Mouse (Mus musculus) embryonic facial prominence, embryonic 11.5 days (tissue): ENCODE results near the gene Ugt1a10. TPM values are rescaled to one million over a fixed set of nuclear protein-coding genes. Genes with fewer than 3 reads are reported as not detected.
"Not testable (repeated sequence)": the region's sequence is repeated elsewhere in the genome, so short reads cannot be mapped to it uniquely, and the experiment has no call there.

Source experiments
- ATAC-seq: fragments of 200-750 bp; cut with Nextera tagmentation; replicated peaks from 2 replicates; pipeline ENCODE4 v1.8.0; 2017; ENCODE audit warnings: low read depth; ENCODE audit not compliant: insufficient number of reproducible peaks, low FRiP score, low TSS enrichment
- DNase-seq: peaks from one replicate; pipeline ENCODE4 v3.0.0-alpha.2; 2015; ENCODE audit warnings: low spot score
- H3K27ac ChIP-seq: fragments of 300-500 bp; sonication (generic); replicated peaks from 2 replicates; pipeline ENCODE4 v1.5.1; 2014; ENCODE audit warnings: mild to moderate bottlenecking, low read depth, low read length, control low read depth
- H3K27me3 ChIP-seq: fragments of 300-500 bp; sonication (generic); 2 replicates; pipeline ENCODE4 v1.6.1; 2014; ENCODE audit warnings: mild to moderate bottlenecking, low read length, moderate library complexity, mixed read lengths; ENCODE audit not compliant: control insufficient read depth, insufficient read depth
- H3K36me3 ChIP-seq: fragments of 300-500 bp; sonication (generic); replicated peaks from 2 replicates; pipeline ENCODE4 v1.6.1; 2014; ENCODE audit warnings: low read depth, mild to moderate bottlenecking, low read length, moderate library complexity, mixed read lengths; ENCODE audit not compliant: control insufficient read depth, insufficient read depth
- H3K4me1 ChIP-seq: fragments of 300-500 bp; sonication (generic); 2 replicates; pipeline ENCODE4 v1.6.1; 2014; ENCODE audit warnings: low read length, mixed read lengths; ENCODE audit not compliant: control insufficient read depth, insufficient read depth
- H3K4me2 ChIP-seq: fragments of 300-500 bp; sonication (generic); 2 replicates; pipeline ENCODE4 v1.6.1; 2014; ENCODE audit warnings: low read depth, mild to moderate bottlenecking, control low read depth, low read length, moderate library complexity
- H3K4me3 ChIP-seq: fragments of 300-500 bp; sonication (generic); 2 replicates; pipeline ENCODE4 v1.5.1; 2014; ENCODE audit warnings: low read depth, low read length, control low read depth
- H3K9ac ChIP-seq: fragments of 300-500 bp; sonication (generic); replicated peaks from 2 replicates; pipeline ENCODE4 v1.6.1; 2014; ENCODE audit warnings: mild to moderate bottlenecking, control low read depth, low read length
- H3K9me3 ChIP-seq: fragments of 300-500 bp; sonication (generic); replicated peaks from 2 replicates; pipeline ENCODE4 v1.6.1; 2016; ENCODE audit warnings: mild to moderate bottlenecking, low read length, inconsistent platforms, mixed read lengths; ENCODE audit not compliant: control insufficient read depth
- WGBS: fragments of 180-500 bp; shearing (Covaris S2); extraction: QIAGEN DNeasy Blood & Tissue Kit; methylation state at CpG from one replicate; pipeline ENCODE4 v1.1.7; 2014; 5-methylcytosine and 5-hydroxymethylcytosine counted together
- polyA plus RNA-seq: library from polyadenylated mRNA; unstranded; fragments of >200 nt; fragmentation: Nextera tagmentation; extraction: Ambion mirVana; gene quantifications from 2 replicates; pipeline ENCODE4 v1.2.1, GENCODE M21; 2014

Ugt1a10 gene
- polyA plus RNA-seq, 1 experiment from 2014 or later: not detected

DNA sequence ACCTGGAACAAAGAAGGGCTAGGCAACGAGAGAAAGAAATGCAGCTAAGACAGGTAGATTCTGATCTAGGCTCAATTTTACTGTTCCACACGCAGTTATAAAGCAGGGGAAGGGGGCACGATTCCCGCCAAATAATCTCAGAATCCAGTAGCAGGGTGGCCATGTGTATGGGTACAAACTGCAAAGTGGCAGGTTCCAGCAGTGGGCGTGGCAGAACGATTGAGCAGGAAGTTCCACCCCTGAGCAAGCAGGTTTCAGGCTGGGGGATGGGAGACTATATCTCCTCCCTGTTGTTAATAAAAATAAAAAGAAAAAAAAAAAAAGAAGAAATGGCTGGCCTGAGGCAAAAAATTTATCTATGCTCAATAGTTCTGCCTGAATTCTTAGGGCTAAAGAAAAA lies 57.6 kb downstream of the Ugt1a10 start:
- ATAC-seq, DNase-seq, H3K4me2 ChIP-seq, H3K4me3 ChIP-seq, H3K36me3 ChIP-seq, H3K9me3 ChIP-seq, H3K27me3 ChIP-seq, H3K9ac ChIP-seq, H3K4me1 ChIP-seq, H3K27ac ChIP-seq: not testable (repeated sequence)
- WGBS: 89% methylated on average over 6 of the region's 6 CpGs

DNA sequence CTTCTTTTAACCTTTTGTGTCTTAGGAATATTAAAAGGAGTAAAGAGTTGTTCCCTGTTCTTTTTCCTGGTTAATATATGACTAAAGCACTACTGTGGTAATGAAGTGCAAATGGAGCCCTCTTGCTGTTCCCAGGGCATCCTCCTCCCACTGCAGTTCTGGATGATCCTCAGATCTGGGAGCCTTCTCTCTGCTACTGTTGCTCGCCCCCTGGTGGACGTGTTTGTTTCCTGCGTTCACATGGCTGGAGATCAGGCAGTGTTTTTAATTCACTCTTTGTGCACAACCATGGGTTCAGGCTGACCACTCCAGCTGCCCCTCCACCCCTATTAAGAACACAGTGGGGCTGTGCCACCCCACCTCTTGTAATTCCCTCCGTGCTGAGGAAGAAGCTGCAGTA lies 65.4 kb downstream of the Ugt1a10 start:
- H3K27ac ChIP-seq, DNase-seq, H3K9ac ChIP-seq, H3K36me3 ChIP-seq, H3K4me2 ChIP-seq, H3K4me3 ChIP-seq, H3K9me3 ChIP-seq, ATAC-seq, H3K4me1 ChIP-seq, H3K27me3 ChIP-seq: not testable (repeated sequence)
- 18% methylated on average over 4 of the region's 4 CpGs for WGBS

DNA sequence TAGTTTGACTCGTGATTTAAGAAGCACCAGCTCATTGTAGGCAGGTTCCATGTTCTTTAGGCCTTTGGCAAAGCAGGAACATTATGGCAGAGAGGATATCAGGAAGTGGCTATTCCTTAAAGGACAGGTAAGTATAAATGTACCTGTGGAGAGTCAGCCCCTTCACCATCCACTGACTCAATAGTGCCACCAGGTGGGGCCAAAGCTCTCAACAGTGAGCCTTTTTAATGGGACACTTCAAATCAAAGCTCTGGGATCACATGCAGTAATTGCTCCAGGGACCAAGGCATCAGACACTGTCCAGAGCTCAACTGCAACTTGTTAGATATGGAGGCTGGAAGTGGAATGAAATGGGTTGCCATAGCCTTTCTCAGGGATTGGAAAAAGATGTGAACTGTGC lies 66.3 kb downstream of the Ugt1a10 start:
- not testable (repeated sequence) for H3K9ac ChIP-seq, ATAC-seq

DNA sequence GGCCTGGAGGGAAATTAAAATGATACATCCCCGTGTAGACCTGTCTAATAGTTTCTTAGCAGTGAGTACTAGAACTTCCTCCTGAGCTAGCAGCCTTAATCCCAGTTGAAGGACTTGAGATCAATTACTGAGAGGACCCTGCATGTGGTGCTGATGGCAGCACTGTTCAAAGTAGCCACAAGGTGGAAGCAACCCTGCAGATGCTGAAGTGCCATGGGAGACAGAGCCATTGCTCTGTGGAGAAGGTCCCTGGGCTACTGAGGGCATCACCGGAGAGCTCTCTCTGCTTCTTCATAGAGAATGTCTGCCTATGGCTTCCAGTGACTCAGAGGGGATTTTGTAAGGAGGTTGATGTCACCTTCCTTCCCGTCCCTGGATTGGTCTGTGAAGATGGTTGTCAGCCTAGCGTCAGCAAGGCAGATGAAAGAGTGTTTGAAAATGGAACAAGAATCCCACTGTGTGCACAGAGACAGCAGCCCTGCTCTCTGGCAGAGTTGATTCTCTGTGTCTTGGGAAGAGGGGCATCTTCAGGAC lies 70.7 kb downstream of the Ugt1a10 start:
- ATAC-seq, H3K9me3 ChIP-seq, H3K4me2 ChIP-seq, H3K4me3 ChIP-seq, DNase-seq, H3K36me3 ChIP-seq, H3K27me3 ChIP-seq, H3K9ac ChIP-seq, H3K27ac ChIP-seq, H3K4me1 ChIP-seq: not testable (repeated sequence)
- WGBS: 74% methylated on average over 4 of the region's 4 CpGs

More for the DNA sequence above, 66.3 kb downstream of the Ugt1a10 start:
- H3K4me3 ChIP-seq, H3K36me3 ChIP-seq, H3K27me3 ChIP-seq, H3K4me2 ChIP-seq, H3K4me1 ChIP-seq, H3K9me3 ChIP-seq, H3K27ac ChIP-seq: not testable (repeated sequence)
- WGBS: no CpG with 5 or more reads among the region's 1 CpGs
- peak; percentile 18 for DNase-seq

DNA sequence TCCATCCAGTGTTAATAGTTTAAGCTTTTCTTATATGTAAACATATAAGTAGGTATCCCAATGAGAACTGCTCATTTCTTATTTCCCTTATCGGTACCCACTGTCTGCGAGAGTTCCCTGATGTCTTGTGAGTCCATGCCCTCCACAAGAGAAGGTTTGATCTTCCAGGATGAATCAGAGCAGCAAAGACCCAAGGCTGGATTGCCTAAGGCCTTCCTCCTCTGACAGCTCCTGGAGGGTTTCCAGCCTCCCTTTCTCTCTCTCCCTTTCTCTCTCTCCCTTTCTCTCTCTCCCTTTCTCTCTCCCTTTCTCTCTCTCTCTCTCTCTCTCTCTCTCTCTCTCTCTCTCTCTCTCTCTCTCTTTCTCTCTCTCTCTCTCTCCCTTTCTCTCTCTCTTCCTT lies 73.9 kb downstream of the Ugt1a10 start:
- H3K27ac ChIP-seq, H3K36me3 ChIP-seq: not testable (repeated sequence)
- WGBS: 77% methylated on average over 2 of the region's 2 CpGs

DNA sequence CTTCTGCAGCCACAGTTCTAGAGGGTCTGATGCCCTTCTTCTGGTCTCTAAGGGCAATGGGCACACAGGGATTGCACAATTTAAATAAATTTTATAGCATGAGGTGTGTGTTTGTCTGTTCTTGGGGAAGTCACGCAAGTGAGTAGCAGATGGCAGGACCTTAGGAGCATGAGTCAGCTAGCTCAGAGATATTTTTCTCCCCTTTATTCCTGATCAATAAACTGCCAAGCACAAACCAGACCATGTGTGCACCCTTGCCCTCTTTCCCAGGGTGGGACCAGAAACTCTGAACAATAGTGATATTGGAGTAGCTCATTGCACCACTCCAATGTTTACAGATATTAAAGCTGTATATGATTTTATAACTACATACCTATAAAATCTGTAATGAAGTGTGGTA lies 75.0 kb downstream of the Ugt1a10 start:
- 88% methylated on average over 1 of the region's 1 CpGs for WGBS
- not testable (repeated sequence) for H3K4me3 ChIP-seq, H3K27ac ChIP-seq, H3K4me2 ChIP-seq, DNase-seq, ATAC-seq, H3K9me3 ChIP-seq, H3K27me3 ChIP-seq, H3K9ac ChIP-seq, H3K4me1 ChIP-seq, H3K36me3 ChIP-seq

More for the DNA sequence above, 73.9 kb downstream of the Ugt1a10 start:
- H3K4me1 ChIP-seq, H3K4me2 ChIP-seq, H3K27me3 ChIP-seq, H3K4me3 ChIP-seq, ATAC-seq, DNase-seq, H3K9ac ChIP-seq, H3K9me3 ChIP-seq: not testable (repeated sequence)

DNA sequence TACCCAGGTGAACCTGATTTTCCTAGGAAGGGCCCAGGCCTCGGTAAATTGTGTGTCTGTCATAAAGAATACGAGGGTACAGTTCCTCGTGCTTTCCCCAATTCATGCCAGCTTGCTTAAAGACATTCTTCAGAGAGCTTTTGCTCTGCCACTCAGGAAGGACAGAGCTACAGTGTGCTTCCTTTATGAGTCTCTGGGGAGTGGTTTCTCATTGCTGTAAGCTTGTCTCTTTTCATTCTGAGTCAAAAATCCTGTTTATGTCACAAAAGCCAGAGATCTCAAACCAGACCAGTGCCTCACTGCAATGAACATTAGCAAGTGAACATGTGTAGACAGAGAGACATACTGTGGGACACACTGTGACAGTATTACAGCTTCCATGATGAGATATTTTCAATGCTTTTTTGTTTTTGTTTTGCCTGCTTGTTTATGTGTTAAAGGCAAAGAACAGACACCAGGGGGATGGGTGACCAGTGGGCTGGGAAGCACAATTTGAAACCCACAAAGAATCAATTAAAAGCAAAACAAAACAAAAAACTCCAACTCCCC lies 78.8 kb downstream of the Ugt1a10 start:
- Histone ChIP-seq H3K9me3 (no peaks in the 10 kb centered on the region), H3K36me3 (no peaks in the 10 kb centered on the region), H3K27me3 (no peaks in the 10 kb centered on the region), H3K4me1 (no peaks in the 10 kb centered on the region), H3K4me2 (no peak overlapping the region), H3K27ac (no peak overlapping the region), H3K9ac (no peak overlapping the region), H3K4me3 (no peak overlapping the region)
- WGBS: 58% methylated on average over 3 of the region's 3 CpGs
- DNase-seq (no peak), ATAC-seq (no peak)

DNA sequence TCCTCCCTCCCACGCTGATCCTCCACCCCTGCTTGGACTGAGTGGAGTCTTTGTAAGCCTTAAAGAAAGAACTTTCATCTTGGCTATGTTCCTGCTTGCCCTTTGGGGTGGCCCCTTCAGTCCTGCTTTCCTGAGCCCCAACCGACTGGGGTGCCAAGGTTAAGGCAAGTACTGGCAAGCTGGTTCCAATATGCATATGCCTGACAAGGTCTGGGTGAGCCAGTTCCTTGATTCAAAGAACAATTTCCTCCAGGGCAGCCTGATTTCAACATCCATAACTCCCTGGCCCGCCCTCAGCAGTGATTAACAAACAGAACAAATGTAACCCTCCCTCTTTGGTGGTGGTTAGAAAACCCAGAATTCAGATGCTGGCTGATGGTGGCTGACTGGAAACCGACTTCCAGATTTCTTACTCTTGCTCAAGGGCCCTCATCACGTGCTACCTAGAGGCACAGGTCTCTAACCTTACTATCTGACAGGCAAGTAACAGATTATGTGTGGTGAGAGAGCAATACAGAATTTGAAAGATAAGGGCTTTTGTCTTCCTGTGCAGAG lies 79.3 kb downstream of the Ugt1a10 start, which contains the start of gene Ugt1a6a:
Ugt1a6a (plus strand) TSS at position 353 of the 555 bp plus-strand sequence.
- not testable (repeated sequence) for H3K9ac ChIP-seq, H3K4me2 ChIP-seq, H3K4me3 ChIP-seq, H3K27me3 ChIP-seq, ATAC-seq, H3K36me3 ChIP-seq, H3K27ac ChIP-seq, H3K9me3 ChIP-seq, H3K4me1 ChIP-seq
- peak; percentile 7 for DNase-seq
- 37% methylated on average over 5 of the region's 5 CpGs for WGBS
